Mouse (Mus musculus) lung, adult 18-20 months (tissue): Measurements from ENCODE around the gene Gm49321.

Source experiments
- DNase-seq, 2 experiments: peaks; one replicate each; pipeline ENCODE4 v3.0.0; 2022; ENCODE audit warnings: mixed read lengths in 2 of 2

The Gm49321 gene

GRCm38 (mm10) chr12:74014739-74015270 is 77.4 kb downstream of the Gm49321 start:
- DNase-seq = peak; percentile 14 to 16

- DNase-seq = no peak
These were observed 78.0 kb downstream of the Gm49321 start for GRCm38 (mm10) chr12:74015491-74015890.
